Mouse (Mus musculus): Measurements from ENCODE around the gene Riiad1. TPM values are rescaled to one million over a fixed set of nuclear protein-coding genes. Genes with fewer than 3 reads are reported as not detected.

Gene Riiad1
- polyA plus RNA-seq (2017; shearing (Covaris generic)): 1 to 10 TPM in 1 of 2 experiments, not detected in 1; 1.4 TPM

DNA sequence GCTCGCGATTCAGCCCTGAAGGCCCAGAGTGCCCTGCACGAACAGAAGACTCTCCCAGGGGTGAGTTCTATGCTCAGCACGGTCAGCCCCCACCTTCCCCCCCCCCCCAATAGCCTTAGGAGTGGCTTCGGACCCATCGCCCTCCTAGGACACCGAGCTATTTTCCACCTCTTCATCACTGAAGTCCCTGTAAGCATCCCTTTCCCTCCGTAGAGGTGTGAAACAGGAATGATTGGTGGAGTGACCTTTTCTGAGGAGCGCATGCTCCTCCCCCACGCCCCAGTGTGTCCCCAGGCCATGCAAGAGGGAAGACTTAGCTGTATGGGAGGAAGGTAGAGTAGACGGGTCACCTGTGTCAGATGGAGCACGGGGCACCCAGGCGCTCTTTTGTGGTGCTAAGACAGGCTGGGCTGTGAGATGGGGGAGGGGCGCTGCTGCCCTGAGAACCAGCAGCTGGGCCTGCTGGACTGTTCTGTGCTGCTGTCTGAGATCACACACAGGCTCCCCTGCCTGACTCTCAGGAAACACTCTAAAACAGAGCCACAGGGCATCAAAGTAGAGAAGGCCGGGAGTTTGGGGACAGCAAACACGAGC lies at the start of gene Riiad1:
Gene Riiad1, minus strand, starts transcription at position 51 of the 594 bp plus-strand sequence.
- ATAC-seq: no peak

DNA sequence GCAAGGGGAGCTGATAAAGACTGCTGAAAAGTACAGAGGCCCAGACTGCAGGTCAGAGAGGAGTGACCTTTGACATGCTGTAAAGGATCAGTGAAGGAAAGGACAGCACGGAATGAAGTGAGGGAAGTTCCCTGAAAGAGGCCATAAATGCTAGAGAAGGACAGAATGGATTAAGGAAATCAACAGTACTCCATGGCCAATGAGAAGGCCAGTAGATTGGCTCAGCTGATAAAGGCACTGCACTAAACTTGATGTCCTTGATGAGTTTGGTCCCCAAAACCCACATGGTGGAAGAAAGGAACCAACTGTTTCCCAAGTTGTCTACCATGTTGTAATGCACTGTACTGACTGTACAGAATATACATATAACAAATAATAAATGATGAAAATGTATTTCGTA lies 46.6 kb upstream of the Riiad1 start:
- ATAC-seq: no peak

DNA sequence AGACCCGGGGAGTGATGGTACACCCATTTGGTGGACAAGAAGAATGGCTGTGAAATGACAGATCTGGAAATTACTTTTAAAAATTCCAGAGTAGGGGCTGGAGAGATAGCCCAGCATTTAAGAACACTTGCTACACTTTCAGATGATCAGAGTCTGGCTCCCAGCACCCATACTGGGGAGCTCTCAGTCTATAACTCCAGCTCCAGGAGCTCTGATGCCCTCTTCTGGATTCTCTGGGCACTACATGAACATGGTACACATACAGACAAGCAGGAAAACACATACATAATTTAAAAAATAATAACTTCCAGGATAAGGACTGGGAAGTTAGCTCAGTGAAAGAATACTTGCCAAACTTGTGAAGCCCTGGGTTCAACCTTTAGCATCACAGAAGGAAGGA lies 26.5 kb upstream of the Riiad1 start:
- no peak for ATAC-seq

DNA sequence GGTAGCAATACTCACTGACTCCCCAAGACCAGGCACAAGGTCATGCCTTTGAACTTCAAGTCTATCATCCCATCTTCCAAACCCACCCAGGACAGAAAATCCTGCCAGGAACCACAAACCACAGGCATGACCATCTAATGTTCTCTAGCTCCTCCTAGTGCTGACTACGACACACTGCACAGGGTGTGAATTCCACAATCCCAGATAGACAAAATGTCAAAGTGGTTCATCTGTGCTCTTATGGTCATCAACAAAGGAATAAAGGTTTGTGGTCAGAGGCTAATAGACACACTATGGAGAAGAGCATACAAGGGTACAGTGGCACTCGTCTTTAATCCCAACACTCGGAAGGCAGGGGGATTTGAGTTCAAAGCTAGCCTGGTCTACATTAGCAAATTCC lies 22.1 kb upstream of the Riiad1 start:
- no peak for ATAC-seq

DNA sequence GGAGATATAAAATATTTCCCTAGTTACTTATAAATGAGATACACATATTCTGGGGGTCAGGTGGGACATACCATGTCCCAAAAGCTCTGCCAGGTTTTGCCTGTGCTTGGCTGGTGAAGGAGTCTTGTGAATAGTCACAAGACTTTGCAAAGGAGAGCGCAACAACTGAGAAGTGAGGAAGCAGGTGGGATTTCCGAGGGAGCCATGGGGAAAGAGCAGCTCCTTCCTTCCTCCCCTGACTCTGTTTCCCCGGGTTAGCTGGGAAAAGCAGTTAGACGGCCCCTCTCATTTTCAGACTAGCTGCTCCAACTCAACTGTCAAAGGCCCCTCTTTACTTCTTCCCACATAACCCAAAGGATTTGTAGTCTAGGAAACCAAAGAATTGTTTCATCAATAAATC lies 17.0 kb upstream of the Riiad1 start:
- ATAC-seq: no peak

DNA sequence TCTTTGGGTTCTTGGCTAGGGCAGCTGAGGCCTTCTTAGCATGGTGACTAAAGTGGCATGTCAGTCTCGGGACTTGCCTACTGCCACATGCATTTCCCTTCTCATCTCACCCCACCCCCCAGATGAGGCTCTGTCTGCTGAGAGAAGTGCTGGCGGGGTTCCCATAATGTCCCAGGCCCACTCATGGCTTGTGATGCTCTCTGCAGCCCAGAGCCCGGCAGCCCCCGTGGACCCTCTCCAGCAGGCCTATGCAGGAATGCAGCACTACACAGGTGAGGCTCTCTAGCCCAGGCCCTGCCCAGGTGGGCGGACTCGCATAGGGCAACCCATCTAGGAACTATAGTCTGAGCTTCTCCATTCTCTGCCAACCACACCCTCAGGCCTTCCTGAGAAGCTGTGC lies 7.4 kb upstream of the Riiad1 start:
- ATAC-seq: no peak

DNA sequence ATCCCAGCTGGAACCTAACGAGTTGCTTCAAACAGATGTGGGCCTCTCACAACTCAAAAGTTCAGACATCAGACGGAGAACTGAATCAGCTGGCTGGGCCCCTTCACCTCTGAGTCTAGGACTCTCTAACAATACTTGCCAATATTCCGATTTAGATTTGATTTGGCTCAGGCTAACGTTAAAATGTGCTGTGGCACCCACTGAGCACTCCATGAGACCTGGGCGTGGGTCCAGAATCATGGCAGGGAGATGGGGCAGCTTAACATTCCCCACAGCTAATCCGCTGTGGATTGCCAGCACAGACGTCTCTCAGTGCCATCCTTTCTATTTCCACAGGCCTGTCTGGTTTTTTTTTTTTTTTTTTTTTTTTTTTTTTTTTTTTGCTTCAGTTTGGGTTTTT lies 5.8 kb upstream of the Riiad1 start:
- no peak for ATAC-seq

DNA sequence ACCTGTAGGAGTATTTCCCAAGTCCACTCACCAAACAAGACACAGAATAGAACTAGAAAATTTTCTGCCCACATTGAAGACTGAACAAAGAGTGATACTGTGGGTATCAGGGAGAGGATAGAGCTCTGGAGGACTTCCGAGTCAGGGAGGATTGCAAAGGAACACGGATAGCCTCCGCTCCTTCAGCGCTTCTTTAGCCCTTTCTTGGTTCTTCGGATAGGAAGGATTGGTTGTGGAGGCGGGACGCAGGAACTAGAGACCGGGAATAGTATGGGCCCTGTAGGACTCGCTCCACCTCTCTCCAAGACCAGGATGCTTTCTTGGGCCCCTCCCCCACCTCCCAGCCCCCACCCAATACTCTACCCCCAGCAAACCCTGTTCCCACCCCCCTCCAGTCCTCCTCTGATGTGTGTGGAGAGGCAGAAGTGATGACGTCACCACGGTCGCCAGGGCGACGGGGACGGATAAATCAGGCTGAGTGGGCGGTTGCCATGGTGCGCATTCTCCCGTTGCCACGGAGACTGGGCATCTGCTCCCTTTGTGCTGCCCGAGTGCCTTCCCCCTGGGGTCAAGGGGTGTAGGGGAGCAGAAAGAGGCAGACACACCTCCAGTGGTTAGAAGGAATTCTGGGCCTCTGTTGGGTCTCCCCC lies 3.8 kb upstream of the Riiad1 start:
- ATAC-seq: peak; percentile 45

DNA sequence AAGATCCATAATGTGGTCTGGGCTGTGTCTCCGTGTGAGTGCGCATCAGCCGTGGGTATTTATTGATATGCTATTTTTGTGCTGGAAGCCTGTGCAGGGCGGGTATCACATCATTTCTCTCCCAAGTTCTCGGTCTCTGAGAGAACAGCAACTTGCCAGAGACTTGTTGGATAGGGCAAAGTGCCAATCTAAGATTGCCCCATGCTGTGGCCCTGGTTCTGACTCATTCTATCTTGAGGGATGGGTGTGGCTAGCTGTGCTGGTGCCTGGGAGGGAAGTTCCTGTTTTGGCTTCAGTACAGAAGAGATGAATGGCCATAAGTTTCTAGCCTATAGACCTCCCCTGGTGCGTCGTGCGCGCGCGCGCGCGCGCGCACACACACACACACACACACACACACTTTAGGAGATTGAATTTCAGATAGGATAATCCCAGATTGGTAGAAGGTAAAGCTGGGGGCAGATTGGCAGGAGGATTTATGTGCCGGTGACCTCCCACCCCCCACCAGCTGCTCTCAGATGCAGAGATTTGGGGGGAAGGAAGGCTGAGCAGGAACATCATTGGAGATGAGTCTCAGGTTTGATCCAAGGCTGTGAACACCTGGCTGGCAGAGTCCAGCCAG lies 2.7 kb upstream of the Riiad1 start:
- ATAC-seq: peak; percentile 53

DNA sequence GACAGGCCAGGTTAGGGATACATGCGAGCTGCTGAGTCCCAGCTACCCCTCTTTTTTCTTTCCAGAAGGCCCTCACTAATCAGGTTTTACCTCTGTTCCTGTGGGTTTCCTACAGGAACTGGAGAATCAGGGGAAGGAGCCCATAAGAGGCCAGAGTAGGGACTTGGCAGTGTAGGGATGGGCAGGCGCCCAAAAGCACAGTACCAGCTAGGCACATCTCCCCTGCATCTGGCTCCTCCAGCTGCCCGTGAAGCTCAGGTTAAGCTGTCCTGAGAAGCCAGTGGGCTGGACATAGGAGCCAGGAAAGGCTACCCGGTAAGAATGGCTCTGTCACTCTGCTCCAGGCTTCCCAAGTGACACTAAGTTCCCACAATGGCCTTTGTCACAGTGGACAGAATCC lies 1.3 kb upstream of the Riiad1 start:
- ATAC-seq: no peak

DNA sequence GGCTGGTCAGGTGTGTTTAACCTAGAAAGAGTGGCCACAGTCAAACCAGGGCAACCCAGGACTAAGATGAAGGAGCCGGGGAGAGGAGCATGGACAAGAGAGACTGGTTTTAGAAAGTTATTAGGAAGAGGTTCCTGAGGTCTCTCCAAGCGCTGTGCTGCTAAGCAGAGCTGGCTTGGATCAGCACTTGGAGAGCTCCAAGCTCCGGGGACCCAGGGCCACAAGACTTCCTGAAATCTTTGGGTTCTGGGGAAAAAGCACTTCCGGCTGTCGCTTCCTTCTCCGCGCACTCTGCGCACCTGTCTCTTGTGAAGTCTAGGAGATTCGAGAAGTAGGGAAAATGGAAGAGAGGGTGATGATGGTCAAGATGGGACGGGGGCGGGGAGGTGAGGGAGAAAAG lies 577 bp downstream of the Riiad1 start:
- ATAC-seq: no peak

DNA sequence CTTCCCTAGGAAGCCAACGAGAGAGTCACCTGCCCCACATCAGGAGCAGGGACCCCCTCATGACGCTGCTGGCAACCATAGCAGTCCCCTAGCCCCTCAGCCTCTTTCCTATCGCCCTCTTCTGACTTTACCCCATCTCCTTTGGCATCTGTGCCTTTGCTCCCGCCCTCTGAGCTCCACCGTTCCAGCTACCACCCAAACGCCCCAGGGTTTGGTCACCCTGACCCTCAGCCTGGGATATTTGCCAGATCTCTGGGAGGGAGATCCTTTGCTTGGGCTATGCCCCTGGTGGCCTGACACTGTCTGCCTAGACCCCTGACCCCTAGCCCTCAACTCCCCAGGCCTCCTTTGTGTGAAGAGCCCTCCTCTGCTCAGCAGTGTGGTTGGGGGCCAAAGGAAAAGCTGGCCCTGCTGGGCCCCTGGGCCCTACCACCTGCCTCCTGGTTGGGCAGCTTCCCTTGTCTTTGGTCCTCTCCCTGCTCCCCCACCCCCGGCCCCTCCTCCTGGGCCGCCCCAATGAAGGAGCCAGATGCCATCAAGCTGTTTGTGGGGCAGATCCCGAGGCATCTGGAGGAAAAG lies 1.5 kb downstream of the Riiad1 start:
- no peak for ATAC-seq

DNA sequence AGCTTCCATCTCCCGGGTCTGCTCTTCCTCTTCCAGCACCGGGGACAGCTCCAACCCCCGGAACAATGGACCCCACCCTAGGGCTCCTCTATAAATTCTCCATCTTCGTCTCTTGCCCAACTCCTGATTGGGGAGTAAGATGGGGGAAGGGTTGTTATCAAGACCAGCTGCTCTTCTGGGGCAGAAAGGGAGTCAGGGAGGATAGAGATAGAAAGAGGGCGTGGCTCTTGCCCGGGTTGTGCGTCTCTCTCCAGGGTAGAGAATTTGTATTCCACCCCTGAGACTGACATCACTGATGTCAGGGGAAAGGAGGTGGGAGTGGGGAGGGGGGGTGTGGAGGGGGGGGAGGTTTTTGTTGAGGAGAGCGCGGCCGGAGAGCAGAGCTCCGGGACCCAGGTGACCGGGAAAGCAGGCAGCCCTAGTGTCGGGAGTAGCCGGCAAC lies 2.1 kb downstream of the Riiad1 start, which contains the start of gene Celf3:
Gene Celf3, plus strand, starts transcription at position 315 of the 442 bp plus-strand sequence.
- ATAC-seq: no peak

DNA sequence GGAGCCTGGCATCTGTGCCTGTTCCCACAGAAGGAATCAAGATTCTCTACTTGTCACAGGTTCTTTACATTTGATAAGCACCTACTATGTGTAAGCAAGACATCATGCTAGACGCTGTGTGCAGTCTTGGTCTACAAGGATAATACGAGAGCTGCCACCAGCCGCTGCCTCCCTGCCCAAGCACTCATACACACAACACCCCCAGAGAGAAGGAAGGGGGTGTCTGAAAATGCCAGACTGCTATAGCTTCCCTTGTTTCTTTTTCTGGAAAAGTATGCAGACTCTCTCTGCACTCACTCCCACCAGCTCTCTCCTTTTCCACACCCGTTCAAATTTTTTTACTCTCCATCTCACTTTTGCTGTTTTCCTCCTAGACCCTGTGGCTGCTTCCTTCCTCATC lies 2.7 kb downstream of the Riiad1 start:
- no peak for ATAC-seq

DNA sequence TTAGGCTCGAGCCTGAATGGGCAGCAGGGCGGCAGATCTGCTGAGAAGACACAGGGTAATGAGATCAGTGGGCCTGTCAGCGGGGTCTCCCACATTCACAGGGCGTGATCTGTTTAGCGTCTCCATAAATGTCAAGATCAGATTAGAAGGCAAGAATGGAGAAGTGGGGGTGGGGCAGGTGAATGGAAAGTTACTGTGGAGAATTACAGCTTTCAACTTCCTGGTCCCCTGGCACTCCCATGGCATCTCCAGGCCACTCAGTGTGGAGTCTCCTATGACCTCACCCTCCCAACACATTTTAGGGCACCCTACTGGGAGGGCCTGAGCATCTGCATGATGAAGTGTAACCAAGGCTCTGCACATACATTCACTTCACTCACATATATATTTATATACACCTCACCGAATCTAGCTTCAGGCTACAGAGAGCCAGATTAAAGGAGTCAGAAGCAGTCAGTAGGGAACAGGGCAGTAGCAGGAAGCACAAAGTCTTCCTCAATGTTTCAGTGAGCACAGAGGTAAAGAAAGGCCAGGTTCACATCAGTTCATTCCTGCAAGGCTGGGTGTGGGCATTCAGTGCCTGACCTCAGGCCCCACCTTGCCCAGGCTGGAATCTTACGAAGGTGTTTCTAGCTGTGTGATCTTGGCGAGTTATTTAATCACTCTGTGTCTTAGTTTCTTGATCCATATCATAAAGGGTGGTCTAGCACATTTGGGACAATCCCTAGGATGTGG lies 3.7 kb downstream of the Riiad1 start:
- no peak for ATAC-seq

DNA sequence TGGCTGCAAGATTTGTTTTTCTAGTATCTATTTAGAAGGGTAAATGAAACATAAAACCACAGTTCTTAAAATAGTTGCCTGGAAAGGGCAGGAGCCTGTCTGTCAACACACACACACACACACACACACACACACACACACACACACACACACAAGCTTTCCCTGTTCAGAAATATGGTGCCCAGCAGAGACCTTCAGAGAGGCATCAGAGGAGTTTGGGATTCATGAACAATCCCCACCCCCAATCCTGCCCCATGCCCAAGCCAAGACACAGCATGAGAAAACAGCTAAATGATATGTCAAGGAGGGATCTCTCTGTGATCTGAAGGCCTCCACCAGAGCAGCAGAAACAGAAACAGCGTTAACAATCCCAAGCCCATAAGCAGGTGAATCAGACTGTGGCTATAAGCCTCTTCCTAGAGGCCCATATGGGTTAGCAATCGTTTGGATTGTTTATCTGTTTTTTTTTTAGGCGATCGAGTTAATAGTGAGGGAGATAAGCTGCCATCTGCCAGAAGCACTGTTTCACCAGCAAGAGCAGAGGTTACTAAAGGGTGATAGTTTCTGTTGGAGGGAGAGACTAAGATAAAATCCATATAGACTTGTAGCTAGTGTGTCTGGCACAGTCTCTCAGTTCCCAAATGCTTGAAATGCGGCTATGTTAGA lies 6.4 kb downstream of the Riiad1 start:
- no peak for ATAC-seq

DNA sequence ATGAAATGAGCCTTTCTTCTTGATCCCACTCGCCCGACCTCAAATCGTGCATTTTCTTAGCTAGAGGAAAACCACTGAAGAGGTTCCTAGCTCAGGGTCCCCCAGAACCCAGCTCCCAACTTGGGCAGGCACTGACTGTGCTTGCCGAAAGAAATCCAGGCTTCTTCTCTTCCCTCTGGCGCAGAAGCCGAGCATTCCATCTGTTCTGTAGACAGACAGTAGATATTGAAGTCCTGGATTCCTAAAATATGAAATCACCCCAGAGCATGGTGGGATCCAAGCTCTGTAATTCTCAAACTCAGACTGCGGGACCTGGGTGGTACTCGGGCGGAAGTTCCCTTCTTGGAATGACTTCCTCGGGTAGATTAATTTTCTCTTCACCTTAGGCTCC lies 7.0 kb downstream of the Riiad1 start:
- no peak for ATAC-seq

DNA sequence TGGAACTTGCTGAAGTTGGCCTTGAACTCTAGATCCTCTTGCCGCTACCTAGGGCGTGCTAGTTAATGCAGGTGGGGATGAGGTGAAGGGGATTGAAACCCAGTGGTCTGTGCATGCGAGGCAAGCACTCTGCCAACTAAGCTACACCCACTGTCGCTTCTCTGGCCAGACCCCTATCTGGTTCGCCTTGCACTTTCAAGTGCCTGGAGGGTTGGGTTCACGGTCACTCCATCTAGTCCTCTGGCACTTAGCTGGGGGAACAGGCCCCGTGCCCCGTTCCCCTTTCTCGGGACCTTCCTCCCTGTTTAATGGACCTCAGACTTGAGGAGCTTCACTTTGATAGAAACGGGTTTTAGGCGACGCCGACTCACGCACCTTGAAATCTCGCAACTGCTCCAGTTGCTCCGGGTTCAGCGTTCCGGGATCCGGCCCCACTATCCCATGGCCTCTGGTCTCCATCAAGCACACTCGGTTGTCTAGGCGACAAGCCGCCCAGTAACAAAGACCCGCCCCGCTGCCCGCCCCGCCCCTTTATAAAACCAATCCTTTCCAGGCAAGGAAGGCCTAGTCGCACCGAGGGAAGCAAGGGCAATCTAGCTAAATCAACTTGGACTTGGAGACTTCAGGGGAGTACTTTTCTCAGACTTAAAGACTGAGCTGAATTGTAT lies 7.6 kb downstream of the Riiad1 start:
- ATAC-seq: no peak

DNA sequence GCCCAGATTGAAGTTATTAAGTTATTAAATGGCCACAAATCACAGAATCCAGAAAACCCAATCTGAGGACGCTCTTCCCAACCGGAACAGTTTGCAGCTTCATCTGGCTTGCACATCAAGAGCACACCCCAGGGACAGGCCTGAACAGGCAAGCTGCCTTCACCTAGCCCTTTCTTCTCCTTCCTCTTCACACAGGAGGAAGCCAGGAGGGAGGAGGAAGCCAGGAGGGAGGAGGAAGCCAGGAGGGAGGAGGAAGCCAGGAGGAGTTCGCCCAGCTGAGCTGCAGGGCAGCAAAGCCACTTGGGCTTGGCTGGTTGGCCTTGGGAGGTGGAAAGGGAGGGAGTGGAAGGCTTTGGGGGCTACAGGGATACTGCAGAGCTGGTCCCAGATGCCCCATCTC lies 11.2 kb downstream of the Riiad1 start:
- no peak for ATAC-seq

DNA sequence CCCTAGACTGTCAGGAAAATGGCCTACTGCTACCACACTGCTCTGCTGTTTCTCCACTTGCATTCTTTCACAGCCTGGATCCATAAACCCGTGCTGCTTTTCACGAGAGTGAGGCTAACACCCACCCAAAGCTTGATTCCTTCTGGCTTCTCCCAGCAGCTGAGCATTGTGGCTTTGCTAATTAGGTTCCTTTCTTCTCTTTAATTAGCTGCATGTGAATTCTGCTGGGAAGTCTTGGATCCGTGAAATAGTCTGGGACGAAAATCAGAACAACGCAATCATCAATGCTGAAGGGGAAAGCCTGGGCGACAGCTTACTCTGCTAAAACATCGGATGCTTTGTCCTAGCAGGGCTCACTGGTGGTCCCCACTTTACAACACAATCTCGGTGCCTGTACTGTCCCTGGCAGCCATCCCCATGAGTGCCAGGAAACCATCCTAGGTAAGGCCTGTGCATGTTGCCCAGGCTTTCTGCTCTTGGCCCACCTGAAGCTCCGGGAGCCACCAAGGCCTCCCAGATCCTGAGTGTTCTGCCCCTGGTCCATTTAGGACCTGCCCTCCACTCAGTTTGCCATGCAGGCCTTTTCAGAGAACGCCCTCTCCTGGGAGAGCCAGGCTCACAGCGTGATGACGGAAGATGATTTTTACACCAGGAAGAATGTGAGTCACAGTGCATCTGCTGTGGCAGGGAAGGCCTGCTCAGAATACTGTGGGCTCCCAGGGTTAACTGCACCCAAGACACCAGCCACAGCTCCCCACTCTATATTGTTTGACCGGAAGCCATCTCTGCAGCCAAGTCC lies 14.3 kb downstream of the Riiad1 start:
- no peak for ATAC-seq

DNA sequence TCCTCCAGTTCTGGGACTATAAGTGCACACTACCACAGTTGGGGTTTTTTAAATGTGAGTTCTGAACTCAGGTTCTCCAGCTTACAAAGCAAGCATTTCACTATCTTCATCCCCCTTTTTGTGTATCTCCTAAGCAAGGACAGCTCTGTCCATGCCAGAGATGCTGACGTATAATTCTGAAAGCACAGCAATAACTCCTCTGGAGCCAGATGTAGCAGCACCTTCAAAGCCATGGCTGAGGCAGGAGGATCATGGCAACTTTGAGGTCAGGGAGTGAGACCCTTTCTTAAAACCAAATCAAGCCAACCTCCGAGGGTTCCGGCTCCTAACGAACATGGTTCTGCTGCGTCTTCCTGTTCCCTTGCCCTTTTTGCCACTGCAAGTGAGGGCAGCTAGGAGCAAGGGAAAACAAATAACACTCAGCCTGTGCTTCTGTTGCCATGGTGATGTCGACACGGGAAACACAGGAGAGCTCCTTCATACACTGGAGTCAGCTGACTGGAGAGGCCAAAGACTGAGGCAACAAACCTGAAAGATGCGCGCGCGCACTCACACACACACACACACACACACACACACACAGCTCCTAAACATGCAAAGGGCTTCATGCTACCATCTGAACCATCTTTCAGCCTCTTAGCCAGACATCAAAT lies 16.1 kb downstream of the Riiad1 start:
- no peak for ATAC-seq
